Mouse (Mus musculus) gastrocnemius, postnatal 36 days (tissue): ENCODE data around the gene Adam19. TPM values are rescaled to one million over a fixed set of nuclear protein-coding genes. Genes with fewer than 3 reads are reported as not detected.
"Not testable (repeated sequence)": the region's sequence is repeated elsewhere in the genome, so short reads cannot be mapped to it uniquely, and the experiment has no call there.

Source experiments
- DNase-seq, 2 experiments: peaks; one replicate each; pipeline ENCODE4 v3.0.0; 2022
- intact Hi-C: fragments of 180-260 bp; cut with DNase I; formaldehyde crosslinking; loops from one replicate; pipeline ENCODE4 v1.15.1; 2025
- microRNA-seq, 2 experiments: library from miRNA; unstranded; fragments of <30 nt; microRNA quantifications; one replicate each; pipeline ENCODE4 v1.2.0; 2021
- total RNA-seq, 2 experiments: library from RNA; stranded (reverse); gene quantifications; 2 replicates each; pipeline ENCODE4 v1.2.3; 2021

The Adam19 gene
- total RNA-seq, 2 experiments from 2014 or later: 4.4 TPM

GRCm38 (mm10) chr11:46177246-46178043, 121.7 kb downstream of the Adam19 start:
- intact Hi-C loops: no loop called here
- no peak for DNase-seq

GRCm38 (mm10) chr11:46182031-46182430, 126.2 kb downstream of the Adam19 start:
- intact Hi-C loops, DNase-seq: not testable (repeated sequence)

GRCm38 (mm10) chr11:46184946-46185345, 129.2 kb downstream of the Adam19 start:
- intact Hi-C loops: no loop called here
- no peak for DNase-seq

- no peak for DNase-seq
- intact Hi-C loops: no loop called here
These were observed 129.7 kb downstream of the Adam19 start for GRCm38 (mm10) chr11:46185486-46185885.

GRCm38 (mm10) chr11:46188283-46188682, 132.5 kb downstream of the Adam19 start:
- intact Hi-C loops: no loop called here

GRCm38 (mm10) chr11:46194175-46194574, 138.4 kb downstream of the Adam19 start:
- DNase-seq: no peak
- intact Hi-C loops: no loop called here

More at GRCm38 (mm10) chr11:46188283-46188682, 132.5 kb downstream of the Adam19 start:
- no peak for DNase-seq

Small RNA genes within 50 kb of the gene (microRNA-seq; reads per million reads assigned to microRNA genes)
- 0 reads per million in 2 experiments for gene Mir7239
- 0 to 0.74 reads per million in 2 experiments for gene Mir8100

Other genes starting within 250 kb of the Adam19 start
- 10 to 100 TPM; 32.6 to 34.5 TPM for gene Clint1, start 203.9 kb upstream of the Adam19 start, total RNA-seq
- 1 to 10 TPM; 2.0 to 2.7 TPM for gene Lsm11, start 111.1 kb upstream of the Adam19 start, total RNA-seq
- 1 to 10 TPM; 2.8 to 3.1 TPM for gene Thg1l, start 100.5 kb upstream of the Adam19 start, total RNA-seq
- not detected for gene Sox30, start 75.7 kb upstream of the Adam19 start, total RNA-seq
- under 1 TPM in 1 of 2 experiments, not detected in 1; 0.54 TPM for gene Gm12166, start 3.7 kb upstream of the Adam19 start, total RNA-seq
- gene Nipal4, start 110.5 kb downstream of the Adam19 start, total RNA-seq: under 1 TPM in 1 of 2 experiments, not detected in 1; 0.07 TPM
- not detected for gene Fndc9, start 179.5 kb downstream of the Adam19 start, total RNA-seq